Mouse (Mus musculus) ES-Bruce4 (cell line): ENCODE results near the gene Zbtb20.

Source experiments
- CTCF ChIP-seq: IDR thresholded peaks from one replicate; pipeline ENCODE4 v1.8.1; 2011; ENCODE audit warnings: low read depth, low read length
- EP300 ChIP-seq: IDR thresholded peaks from 2 replicates; pipeline ENCODE4 v1.6.1; 2011; ENCODE audit warnings: low read depth, low read length; ENCODE audit not compliant: insufficient read depth
- POLR2A ChIP-seq: IDR thresholded peaks from one replicate; pipeline ENCODE4 v1.8.1; 2011; ENCODE audit warnings: low read length; ENCODE audit not compliant: insufficient read depth

GRCm38 (mm10) chr16:42908381-42908780 lies 32.7 kb downstream of the Zbtb20 start:
- TF ChIP-seq CTCF (no peak), POLR2A (no peak), EP300 (no peak)
